Mouse (Mus musculus) embryonic facial prominence, embryonic 14.5 days (tissue): ENCODE data around the gene Zfp629. TPM values are rescaled to one million over a fixed set of nuclear protein-coding genes. Genes with fewer than 3 reads are reported as not detected.
A peak's percentile ranks its signal among the peaks of the same experiment; 100 is the strongest.

Source experiments
- ATAC-seq: fragments of 200-750 bp; cut with Nextera tagmentation; 2 replicates; pipeline ENCODE4 v1.8.0; 2017; ENCODE audit warnings: low read depth, moderate number of reproducible peaks, moderate TSS enrichment
- DNase-seq: peaks from one replicate; pipeline ENCODE4 v3.0.0-alpha.2; 2015; ENCODE audit warnings: low spot score
- H3K27ac ChIP-seq: fragments of 300-500 bp; sonication (generic); replicated peaks from 2 replicates; pipeline ENCODE4 v1.5.1; 2014; ENCODE audit warnings: low read depth, mild to moderate bottlenecking, low read length, moderate library complexity
- H3K27me3 ChIP-seq: fragments of 300-500 bp; sonication (generic); replicated peaks from 2 replicates; pipeline ENCODE4 v1.6.1; 2014; ENCODE audit warnings: low read length; ENCODE audit not compliant: control insufficient read depth, insufficient read depth
- H3K36me3 ChIP-seq: fragments of 300-500 bp; sonication (generic); 2 replicates; pipeline ENCODE4 v1.6.1; 2014; ENCODE audit warnings: low read length, mixed read lengths; ENCODE audit not compliant: control insufficient read depth, insufficient read depth
- H3K4me1 ChIP-seq: fragments of 300-500 bp; sonication (generic); 2 replicates; pipeline ENCODE4 v1.6.1; 2014; ENCODE audit warnings: antibody characterized with exemption, low read length; ENCODE audit not compliant: control insufficient read depth, insufficient read depth
- H3K4me2 ChIP-seq: fragments of 300-500 bp; sonication (generic); 2 replicates; pipeline ENCODE4 v1.6.1; 2014; ENCODE audit warnings: low read depth, mild to moderate bottlenecking, low read length, moderate library complexity, mixed read lengths
- H3K4me3 ChIP-seq: fragments of 300-500 bp; sonication (generic); 2 replicates; pipeline ENCODE4 v1.5.1; 2014; ENCODE audit warnings: low read depth, mild to moderate bottlenecking, low read length
- H3K9ac ChIP-seq: fragments of 300-500 bp; sonication (generic); 2 replicates; pipeline ENCODE4 v1.6.1; 2014; ENCODE audit warnings: low read depth, mild to moderate bottlenecking, low read length, moderate library complexity, mixed read lengths
- H3K9me3 ChIP-seq: fragments of 300-500 bp; sonication (generic); 2 replicates; pipeline ENCODE4 v1.6.1; 2016; ENCODE audit warnings: low read length; ENCODE audit not compliant: control insufficient read depth
- WGBS: fragments of 180-500 bp; shearing (Covaris S2); extraction: QIAGEN DNeasy Blood & Tissue Kit; methylation state at CpG from one replicate; pipeline ENCODE4 v1.1.7; 2014; 5-methylcytosine and 5-hydroxymethylcytosine counted together
- polyA plus RNA-seq: library from polyadenylated mRNA; unstranded; fragments of >200 nt; fragmentation: Nextera tagmentation; extraction: Ambion mirVana; gene quantifications from 2 replicates; pipeline ENCODE4 v1.2.1, GENCODE M21; 2014

The Zfp629 gene
- polyA plus RNA-seq, 1 experiment from 2014 or later = 13.0 TPM

DNA sequence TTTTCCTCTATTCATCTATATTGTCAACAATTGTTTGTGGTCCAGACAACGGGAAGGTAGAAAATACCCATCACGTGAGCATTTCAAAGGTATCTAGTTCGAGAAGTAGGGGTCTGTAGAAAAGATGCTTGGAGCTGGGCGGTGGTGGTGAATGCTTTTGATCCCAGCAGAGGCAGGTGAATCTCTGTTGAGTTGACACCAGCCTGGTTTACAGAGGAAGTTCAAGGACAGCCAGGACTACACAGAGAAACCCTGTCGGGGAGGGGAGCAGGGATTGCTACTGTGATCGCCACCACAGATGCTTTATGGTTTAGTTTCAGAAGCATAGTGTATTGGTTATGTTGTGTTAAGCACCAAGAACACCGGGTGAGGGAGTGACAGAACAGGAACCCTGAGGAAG, 41.5 kb downstream of the Zfp629 start:
- H3K4me2 ChIP-seq = peak overlapping the region; percentile 72
- H3K36me3 ChIP-seq = peaks cover 33% of the 10 kb centered on the region
- 15% methylated on average over 7 of the region's 7 CpGs for WGBS
- ATAC-seq (no peak), DNase-seq (no peak)
- peaks cover 10% of the 10 kb centered on the region for H3K4me1 ChIP-seq
- H3K27me3 ChIP-seq = no peaks in the 10 kb centered on the region
- H3K9me3 ChIP-seq = no peaks in the 10 kb centered on the region
- H3K27ac ChIP-seq = no peak overlapping the region
- H3K4me3 ChIP-seq = peak overlapping the region; percentile 70
- peak overlapping the region; percentile 80 for H3K9ac ChIP-seq

DNA sequence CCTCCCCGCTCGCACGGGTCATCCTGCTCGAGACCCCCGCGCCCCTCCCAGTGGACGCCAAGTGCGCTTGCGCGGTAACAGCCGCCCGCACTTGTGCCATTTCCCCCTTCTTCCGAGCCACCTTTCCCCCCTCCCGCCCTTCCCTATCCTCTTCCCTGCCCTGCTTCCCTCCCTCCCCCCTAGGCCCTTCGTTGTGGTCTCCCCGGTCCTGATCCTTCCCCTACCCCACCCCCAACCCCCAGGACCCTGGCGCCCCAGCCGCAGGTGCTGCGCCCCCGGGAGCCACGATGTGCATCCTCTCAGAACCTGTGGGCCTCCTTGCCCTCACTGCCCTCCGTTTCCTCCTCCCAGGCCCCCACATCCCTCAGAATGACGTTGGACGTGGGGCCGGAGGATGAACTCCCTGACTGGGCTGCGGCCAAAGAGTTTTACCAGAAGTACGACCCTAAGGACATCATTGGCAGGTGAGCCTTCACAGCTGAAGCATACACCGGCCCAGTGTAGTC, 42.0 kb downstream of the Zfp629 start:
- Histone ChIP-seq H3K27ac (peak overlapping the region; percentile 45), H3K4me3 (peak overlapping the region; percentile 70), H3K36me3 (peaks cover 34% of the 10 kb centered on the region), H3K4me2 (peak overlapping the region; percentile 72), H3K9ac (peak overlapping the region; percentile 80), H3K4me1 (peaks cover 10% of the 10 kb centered on the region), H3K9me3 (no peaks in the 10 kb centered on the region), H3K27me3 (no peaks in the 10 kb centered on the region)
- 1% methylated on average over 24 of the region's 28 CpGs for WGBS
- ATAC-seq (peak; percentile 69), DNase-seq (peak; percentile 7)

DNA sequence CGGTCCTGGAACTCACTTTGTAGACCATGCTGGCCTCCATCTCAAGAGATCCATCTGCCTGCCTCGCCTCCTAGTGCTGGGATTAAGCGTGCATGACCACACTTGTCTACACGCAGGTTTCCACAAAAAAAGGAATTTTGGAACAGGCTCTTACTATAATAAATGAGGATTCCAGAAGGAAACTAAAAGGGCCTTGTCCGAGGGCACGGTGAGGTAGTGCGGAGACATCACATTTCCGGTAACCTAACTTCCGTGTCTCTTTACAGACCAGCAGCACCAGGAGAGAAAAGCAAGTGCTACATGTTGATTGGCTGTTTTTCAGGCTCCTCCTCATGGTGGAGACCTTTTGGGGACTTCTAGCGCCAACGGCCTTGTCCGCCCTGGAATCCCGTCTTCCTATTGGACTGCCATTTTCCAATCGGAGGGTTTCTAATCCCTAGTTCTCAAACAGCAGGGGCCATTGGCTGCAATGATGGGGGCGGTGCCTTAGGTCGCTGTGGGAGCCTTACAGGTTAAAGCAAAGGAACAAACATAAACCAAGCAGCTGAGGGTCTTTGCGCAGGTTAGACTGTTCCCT, 42.6 kb downstream of the Zfp629 start, which contains the start of gene Phkg2:
Gene Phkg2, plus strand, starts transcription at position 446 of the 577 bp plus-strand sequence.
- Histone ChIP-seq H3K9ac (peak within 1 kb of the TSS; percentile 80), H3K4me3 (peak within 1 kb of the TSS; percentile 70), H3K27me3 (no peaks in the 10 kb centered on the region), H3K4me2 (peak within 1 kb of the TSS; percentile 72), H3K27ac (peak within 1 kb of the TSS; percentile 78), H3K9me3 (no peaks in the 10 kb centered on the region), H3K4me1 (peaks cover 10% of the 10 kb centered on the region), H3K36me3 (peaks cover 28% of the 10 kb centered on the region)
- ATAC-seq (peak; percentile 99), DNase-seq (peak; percentile 99)
- WGBS = under 1% methylated on average over 17 of the region's 17 CpGs

DNA sequence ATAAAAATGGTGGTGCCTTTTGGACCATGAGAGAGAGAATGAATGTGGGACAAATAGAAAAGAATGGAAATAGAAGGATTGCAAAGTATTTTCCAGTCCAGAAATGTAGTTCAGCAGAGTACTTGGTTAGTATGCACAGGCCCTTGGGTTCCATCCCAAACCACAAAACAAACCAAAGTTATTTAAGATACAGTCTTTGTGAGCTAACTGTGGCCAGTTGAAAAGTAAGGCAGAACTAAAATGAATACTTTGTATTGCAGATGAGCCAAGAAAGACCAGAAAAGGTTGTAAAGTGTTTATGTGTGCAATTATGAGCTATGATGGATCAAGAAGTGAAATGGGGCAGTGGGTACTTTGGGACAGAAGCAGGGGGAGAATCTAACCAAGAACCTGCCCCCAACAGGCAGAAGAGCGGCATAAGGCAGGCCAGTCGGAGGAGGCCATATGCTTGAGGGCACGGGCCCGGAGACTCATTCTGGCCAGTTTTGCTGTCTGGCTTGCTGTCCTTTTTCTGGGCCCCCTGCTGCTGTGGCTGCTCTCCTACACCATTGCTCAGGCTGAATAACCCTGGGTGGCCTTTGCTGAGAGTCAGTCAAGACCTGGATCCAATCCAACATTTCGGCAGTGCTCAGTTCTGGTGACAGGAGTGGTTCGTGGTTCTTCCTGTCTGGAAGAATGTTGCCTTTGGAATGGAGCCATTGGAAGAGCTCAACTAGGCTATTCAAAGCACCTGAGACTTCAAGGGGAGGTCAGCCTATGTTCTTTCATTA, 51.0 kb downstream of the Zfp629 start:
- peak; percentile 63 for DNase-seq
- Histone ChIP-seq H3K27ac (no peak overlapping the region), H3K9me3 (no peaks in the 10 kb centered on the region), H3K9ac (no peak overlapping the region), H3K4me2 (no peak overlapping the region), H3K4me1 (no peaks in the 10 kb centered on the region), H3K4me3 (no peak overlapping the region), H3K27me3 (no peaks in the 10 kb centered on the region), H3K36me3 (peaks cover 56% of the 10 kb centered on the region)
- 74% methylated on average over 6 of the region's 6 CpGs for WGBS
- no peak for ATAC-seq

DNA sequence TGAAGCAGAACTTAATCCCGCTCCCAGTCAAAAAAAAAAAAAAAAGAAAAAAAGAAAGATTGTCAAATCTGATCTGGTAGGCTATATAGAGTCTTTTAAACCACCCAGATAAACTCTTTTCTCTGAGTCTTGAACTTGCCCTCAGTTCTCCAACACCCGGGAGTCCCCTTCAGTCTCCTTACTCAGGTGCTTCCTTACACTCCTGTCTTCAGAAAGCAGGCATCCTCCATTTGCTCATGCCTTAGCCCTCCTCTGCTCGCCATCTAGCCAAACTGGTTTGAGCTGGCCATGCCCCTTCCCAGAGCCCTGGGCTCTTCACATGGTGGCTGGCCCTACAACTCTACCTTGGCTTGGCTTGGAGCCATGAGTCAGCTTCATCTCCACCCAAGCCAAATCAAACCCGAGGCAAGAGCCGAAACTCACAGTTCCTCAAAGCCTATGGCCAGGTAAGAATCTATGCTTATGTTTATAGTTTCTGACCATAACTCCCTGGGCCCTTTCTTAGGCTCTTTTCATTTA, 54.2 kb downstream of the Zfp629 start, which contains the start of gene Tmem265:
Gene Tmem265, plus strand, starts transcription at position 51 of the 519 bp plus-strand sequence.
- ATAC-seq = peak; percentile 72; the same call in 1 of the 2 replicates
- Histone ChIP-seq H3K27me3 (no peaks in the 10 kb centered on the region), H3K4me1 (no peaks in the 10 kb centered on the region), H3K9ac (no peak within 1 kb of the TSS), H3K4me2 (no peak within 1 kb of the TSS), H3K4me3 (no peak within 1 kb of the TSS), H3K36me3 (peaks cover 74% of the 10 kb centered on the region), H3K9me3 (no peaks in the 10 kb centered on the region), H3K27ac (no peak within 1 kb of the TSS)
- peak; percentile 38 for DNase-seq
- 86% methylated on average over 5 of the region's 5 CpGs for WGBS

DNA sequence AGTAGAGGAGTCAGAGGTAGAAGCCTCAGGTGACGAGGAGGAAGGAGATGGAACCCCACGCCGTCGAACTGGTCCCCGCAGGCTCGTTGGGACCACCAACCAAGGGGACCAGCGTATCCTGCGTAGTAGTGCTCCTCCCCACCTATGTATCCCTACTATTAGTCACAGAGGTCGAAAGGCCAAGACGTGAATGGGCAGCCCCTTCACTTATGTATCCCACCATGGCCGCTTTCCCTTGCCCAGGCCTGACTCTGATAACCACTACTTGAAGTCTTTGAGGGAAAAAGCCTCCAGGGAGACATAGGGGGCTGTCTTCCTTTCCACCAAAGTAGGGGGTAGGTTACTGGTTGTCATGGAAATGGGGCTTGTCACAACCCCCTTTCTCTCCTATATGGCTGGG, 55.0 kb downstream of the Zfp629 start:
- WGBS = 93% methylated on average over 11 of the region's 11 CpGs

More for the DNA sequence above, 55.0 kb downstream of the Zfp629 start:
- no peak overlapping the region for H3K9ac ChIP-seq
- H3K9me3 ChIP-seq = no peaks in the 10 kb centered on the region
- no peak overlapping the region for H3K27ac ChIP-seq
- H3K4me3 ChIP-seq = no peak overlapping the region
- DNase-seq (no peak), ATAC-seq (no peak)
- no peaks in the 10 kb centered on the region for H3K27me3 ChIP-seq
- no peaks in the 10 kb centered on the region for H3K4me1 ChIP-seq
- H3K4me2 ChIP-seq = no peak overlapping the region
- H3K36me3 ChIP-seq = peaks cover 74% of the 10 kb centered on the region

Other genes starting within 250 kb of the Zfp629 start
- gene Zfp747, start 239.7 kb downstream of the Zfp629 start, polyA plus RNA-seq = 4.9 and 7.3 TPM in 2 replicates
- gene 9130019O22Rik, start 228.6 kb downstream of the Zfp629 start, polyA plus RNA-seq = 5.7 and 5.9 TPM in 2 replicates
- gene E430018J23Rik, start 222.2 kb downstream of the Zfp629 start, polyA plus RNA-seq = 5.6 and 6.7 TPM in 2 replicates
- gene Zfp764, start 209.0 kb downstream of the Zfp629 start, polyA plus RNA-seq = 6.8 and 8.3 TPM in 2 replicates
- 17.0 and 20.7 TPM in 2 replicates for gene Zfp688, start 193.7 kb downstream of the Zfp629 start, polyA plus RNA-seq
- 7.1 and 7.6 TPM in 2 replicates for gene Zfp689, start 166.6 kb downstream of the Zfp629 start, polyA plus RNA-seq
- 40.4 and 41.9 TPM in 2 replicates for gene Prr14, start 156.2 kb downstream of the Zfp629 start, polyA plus RNA-seq
- gene Fbrs, start 136.6 kb downstream of the Zfp629 start, polyA plus RNA-seq = 14.3 and 15.0 TPM in 2 replicates
- gene Srcap, start 103.8 kb downstream of the Zfp629 start, polyA plus RNA-seq = 41.5 and 42.0 TPM in 2 replicates
- gene Gm42715, start 96.2 kb downstream of the Zfp629 start, polyA plus RNA-seq = 12.2 and 13.2 TPM in 2 replicates
- gene Tmem265, start 54.4 kb downstream of the Zfp629 start, polyA plus RNA-seq = 4.1 and 5.3 TPM in 2 replicates
- gene Phkg2, start 42.5 kb downstream of the Zfp629 start, polyA plus RNA-seq = 35.2 TPM in 2 replicates
- gene Ccdc189, start 27.2 kb downstream of the Zfp629 start, polyA plus RNA-seq = 9.9 and 10.4 TPM in 2 replicates
- 35.9 and 47.7 TPM in 2 replicates for gene Rnf40, start 27.0 kb downstream of the Zfp629 start, polyA plus RNA-seq
- gene Bcl7c, start 93.1 kb upstream of the Zfp629 start, polyA plus RNA-seq = 84.2 and 86.6 TPM in 2 replicates
- 20.9 and 23.8 TPM in 2 replicates for gene Ctf1, start 96.9 kb upstream of the Zfp629 start, polyA plus RNA-seq
- gene Ctf2, start 116.4 kb upstream of the Zfp629 start, polyA plus RNA-seq = 0.14 and 0.35 TPM in 2 replicates
- gene Fbxl19, start 128.7 kb upstream of the Zfp629 start, polyA plus RNA-seq = 3.0 and 3.8 TPM in 2 replicates
- 10.4 and 11.9 TPM in 2 replicates for gene Orai3, start 154.0 kb upstream of the Zfp629 start, polyA plus RNA-seq
- 23.0 and 24.1 TPM in 2 replicates for gene Setd1a, start 160.9 kb upstream of the Zfp629 start, polyA plus RNA-seq
- 0.43 TPM in 1 of 2 replicates, not detected in the other for gene Gm49388, start 169.8 kb upstream of the Zfp629 start, polyA plus RNA-seq
- gene Hsd3b7, start 184.8 kb upstream of the Zfp629 start, polyA plus RNA-seq = 22.2 and 23.5 TPM in 2 replicates
- 28.0 and 38.1 TPM in 2 replicates for gene Stx4a, start 208.5 kb upstream of the Zfp629 start, polyA plus RNA-seq
- gene Stx1b, start 208.8 kb upstream of the Zfp629 start, polyA plus RNA-seq = 3.4 and 5.2 TPM in 2 replicates